Mouse (Mus musculus) frontal cortex, postnatal 25 days (tissue): Measurements from ENCODE around the gene Mbd6.
"Not testable (repeated sequence)": the region's sequence is repeated elsewhere in the genome, so short reads cannot be mapped to it uniquely, and the experiment has no call there.

Source experiments
- DNase-seq, 2 experiments: peaks; one replicate each; pipeline ENCODE4 v3.0.0; 2022; ENCODE audit warnings: low spot score in 2 of 2

Gene Mbd6

GRCm38 (mm10) chr10:127288800-127289572 lies at the start of gene Mbd6:
Gene Mbd6 (minus strand): TSS chr10:127289018.
- DNase-seq, result peak; percentile 65 to 73

GRCm38 (mm10) chr10:127337536-127338099 lies 48.8 kb upstream of the Mbd6 start:
- DNase-seq, result no peak

- DNase-seq, result no peak
Measured at GRCm38 (mm10) chr10:127336952-127337351, 48.1 kb upstream of the Mbd6 start.

GRCm38 (mm10) chr10:127335271-127335670 lies 46.5 kb upstream of the Mbd6 start:
- no peak for DNase-seq

- DNase-seq, result no peak
Measured at GRCm38 (mm10) chr10:127333152-127333551, 44.3 kb upstream of the Mbd6 start.

GRCm38 (mm10) chr10:127332211-127332874 lies 43.5 kb upstream of the Mbd6 start:
- no peak for DNase-seq

GRCm38 (mm10) chr10:127330212-127330611 lies 41.4 kb upstream of the Mbd6 start:
- no peak for DNase-seq

- no peak for DNase-seq
Measured at GRCm38 (mm10) chr10:127327461-127328145, 38.8 kb upstream of the Mbd6 start.

GRCm38 (mm10) chr10:127326828-127327227 lies 38.0 kb upstream of the Mbd6 start:
- no peak for DNase-seq

- no peak for DNase-seq
Measured at GRCm38 (mm10) chr10:127326017-127326801, 37.4 kb upstream of the Mbd6 start.

- no peak for DNase-seq
Measured at GRCm38 (mm10) chr10:127325454-127326016, 36.7 kb upstream of the Mbd6 start.

- no peak for DNase-seq
Measured at GRCm38 (mm10) chr10:127324495-127324894, 35.7 kb upstream of the Mbd6 start.

GRCm38 (mm10) chr10:127323131-127323855 lies 34.5 kb upstream of the Mbd6 start:
- no peak for DNase-seq

- no peak for DNase-seq
Measured at GRCm38 (mm10) chr10:127322669-127323068, 33.9 kb upstream of the Mbd6 start.

GRCm38 (mm10) chr10:127322178-127322577 lies 33.4 kb upstream of the Mbd6 start:
- no peak for DNase-seq

GRCm38 (mm10) chr10:127321621-127322020 lies 32.8 kb upstream of the Mbd6 start, which contains the start of gene Arhgap9:
Gene Arhgap9 (plus strand): TSS chr10:127321964.
- DNase-seq, result no peak

- DNase-seq, result no peak
Measured at GRCm38 (mm10) chr10:127319969-127320368, 31.2 kb upstream of the Mbd6 start.

GRCm38 (mm10) chr10:127318009-127318408 lies 29.2 kb upstream of the Mbd6 start:
- no peak for DNase-seq

- no peak for DNase-seq
Measured at GRCm38 (mm10) chr10:127317277-127317676, 28.5 kb upstream of the Mbd6 start.

- DNase-seq, result not testable (repeated sequence)
Measured at GRCm38 (mm10) chr10:127314950-127315349, 26.1 kb upstream of the Mbd6 start.
